Mouse (Mus musculus): ENCODE data around the gene Atf7ip.

The Atf7ip gene

GRCm38 (mm10) chr6:136486801-136487553, 19.0 kb upstream of the Atf7ip start:
- no peak for DNase-seq (ENCODE audit: low spot score in 2 of 2)

- DNase-seq (ENCODE audit: low spot score in 2 of 2) = no peak
Measured at GRCm38 (mm10) chr6:136487554-136487950, 18.4 kb upstream of the Atf7ip start.

GRCm38 (mm10) chr6:136489899-136490298, 16.1 kb upstream of the Atf7ip start:
- no peak for DNase-seq (ENCODE audit: low spot score in 2 of 2)

GRCm38 (mm10) chr6:136490516-136491475, 15.2 kb upstream of the Atf7ip start:
- DNase-seq (ENCODE audit: low spot score in 2 of 2) = no peak

DNA sequence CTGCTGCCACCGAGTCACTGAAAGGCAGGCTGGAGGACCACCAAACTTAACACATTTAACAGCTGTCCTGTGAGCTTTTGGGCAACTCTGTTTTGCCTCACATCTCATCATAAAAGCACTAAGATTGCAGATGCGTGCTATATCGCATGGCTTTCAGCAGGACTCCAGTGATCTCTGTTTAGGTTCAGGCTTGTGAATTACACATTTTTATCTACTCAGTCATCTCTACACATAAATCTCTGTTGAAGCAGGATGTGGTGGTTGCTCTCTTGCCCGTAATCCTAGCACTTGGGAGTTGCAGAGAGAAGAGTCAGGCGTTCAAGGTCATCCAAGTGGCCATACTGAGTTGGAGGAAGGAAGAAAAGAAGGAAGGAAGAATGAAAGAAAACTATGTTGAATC, 14.3 kb upstream of the Atf7ip start:
- DNase-seq (ENCODE audit: low spot score in 2 of 2) = no peak

- DNase-seq (ENCODE audit: low spot score in 2 of 2) = no peak
Measured at GRCm38 (mm10) chr6:136492251-136492650, 13.7 kb upstream of the Atf7ip start.

DNA sequence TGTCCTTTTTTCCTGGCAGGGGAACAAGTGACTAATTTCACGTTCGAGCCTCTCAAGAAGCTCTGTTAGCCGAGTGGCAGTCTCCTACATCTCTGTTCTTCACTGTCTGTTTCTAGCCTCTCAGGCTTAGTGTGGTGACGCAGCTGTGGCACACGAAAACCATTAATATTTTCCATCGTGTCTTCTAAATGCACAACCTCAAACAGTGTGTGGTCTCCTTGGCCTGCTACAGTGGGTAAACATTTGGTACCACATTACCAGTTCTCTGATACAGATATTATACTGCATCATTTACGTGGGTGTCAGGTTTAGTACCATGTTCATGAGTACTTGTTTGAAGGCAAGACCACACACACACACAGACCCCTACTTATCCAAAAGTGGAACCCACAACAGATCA, 12.5 kb upstream of the Atf7ip start:
- no peak for DNase-seq (ENCODE audit: low spot score in 2 of 2)

DNA sequence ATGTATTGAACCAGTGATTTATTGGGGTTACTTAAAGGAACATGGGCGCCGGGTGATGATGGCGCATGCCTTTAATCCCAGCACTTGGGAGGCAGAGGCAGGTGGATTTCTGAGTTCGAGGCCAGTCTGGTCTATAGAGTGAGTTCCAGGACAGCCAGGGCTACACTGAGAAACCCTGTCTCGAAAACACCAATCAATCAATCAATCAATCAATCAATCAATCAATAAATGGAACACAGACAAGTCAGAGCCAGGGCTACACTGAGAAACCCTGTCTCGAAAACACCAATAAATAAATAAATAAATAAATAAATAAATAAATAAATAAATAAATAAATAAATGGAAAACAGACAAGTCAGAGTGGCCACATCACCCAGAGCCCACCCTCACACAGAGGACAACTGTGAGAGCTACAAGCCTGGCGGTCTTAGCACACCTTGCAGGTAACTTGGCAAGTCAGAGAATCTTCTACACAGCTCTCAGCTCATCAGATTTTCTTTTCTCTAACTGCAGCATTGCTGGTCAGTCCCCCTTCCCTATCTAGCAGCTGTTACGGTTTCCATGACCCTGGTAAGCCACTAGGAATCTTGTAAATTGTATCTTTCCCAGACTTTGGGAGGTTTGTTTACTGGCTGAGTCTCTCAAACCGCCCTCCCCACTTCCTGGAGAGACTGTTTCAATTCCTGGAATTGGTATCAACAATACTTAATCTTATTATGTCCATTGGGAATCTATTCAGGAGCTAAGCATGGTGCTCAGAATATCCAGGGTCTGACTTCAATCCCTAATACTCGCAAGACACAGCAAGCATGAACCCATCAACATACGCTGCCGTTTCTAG, 11.8 kb upstream of the Atf7ip start:
- DNase-seq (ENCODE audit: low spot score in 2 of 2) = no peak

GRCm38 (mm10) chr6:136495023-136495422, 10.9 kb upstream of the Atf7ip start:
- DNase-seq (ENCODE audit: low spot score in 2 of 2) = no peak

GRCm38 (mm10) chr6:136497744-136498143, 8.2 kb upstream of the Atf7ip start:
- DNase-seq (ENCODE audit: low spot score in 2 of 2) = no peak

DNA sequence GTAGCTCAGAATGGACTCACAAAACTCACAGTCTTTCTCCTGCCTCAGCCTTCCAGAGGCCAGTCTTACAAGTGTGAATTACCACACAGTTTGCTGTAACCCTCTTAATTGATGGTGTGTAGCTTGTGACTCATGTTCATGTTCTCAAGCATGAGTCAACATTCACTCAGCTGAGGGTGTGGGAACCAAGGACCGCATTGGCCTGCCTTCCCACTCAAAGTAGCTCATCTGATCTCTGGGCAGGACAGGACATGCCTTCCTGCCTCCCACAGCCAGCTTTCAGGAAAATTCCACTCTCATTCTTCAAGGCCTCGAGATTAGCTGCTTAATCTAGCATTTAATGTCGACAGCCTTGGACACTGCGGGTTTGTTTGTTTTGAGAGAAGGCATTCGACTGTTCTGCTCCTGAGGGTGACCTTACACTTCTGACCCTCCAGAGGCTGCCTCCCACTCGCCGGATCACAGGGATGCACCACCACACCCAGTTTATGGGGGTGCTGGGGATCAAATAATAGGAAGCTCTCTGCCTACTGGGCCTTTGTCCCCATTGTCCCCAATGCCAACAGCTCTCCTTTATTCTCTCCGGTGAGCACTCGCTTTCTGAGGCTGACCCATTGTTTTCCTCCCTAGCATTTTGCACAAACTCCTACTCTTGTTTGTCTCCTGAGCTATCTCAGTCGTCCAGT, 6.5 kb upstream of the Atf7ip start:
- DNase-seq (ENCODE audit: low spot score in 2 of 2) = no peak

- no peak for DNase-seq (ENCODE audit: low spot score in 2 of 2)
Measured at GRCm38 (mm10) chr6:136508652-136509051, 2.7 kb downstream of the Atf7ip start.

DNA sequence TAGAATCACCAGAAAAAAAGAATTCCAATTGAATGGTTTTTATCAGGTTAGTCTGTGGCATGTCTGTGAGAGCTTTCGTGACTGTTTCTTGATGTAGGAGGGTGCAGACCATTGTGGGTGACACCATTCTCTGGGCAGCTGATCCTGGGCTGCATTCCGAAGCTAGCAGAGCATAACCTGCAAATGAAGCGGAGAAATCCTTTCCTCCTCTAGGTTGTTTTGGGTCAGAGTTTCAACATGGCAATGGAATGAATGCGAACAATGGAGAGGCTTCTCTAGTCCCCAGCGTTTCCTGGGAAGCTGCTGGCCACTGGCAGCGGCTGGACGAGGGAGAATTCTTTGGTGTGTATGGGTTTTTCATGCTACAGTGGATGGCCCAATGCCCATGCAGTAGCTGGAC, 5.0 kb downstream of the Atf7ip start:
- no peak for DNase-seq (ENCODE audit: low spot score in 2 of 2)

GRCm38 (mm10) chr6:136512351-136512750, 6.4 kb downstream of the Atf7ip start:
- DNase-seq (ENCODE audit: low spot score in 2 of 2) = no peak

GRCm38 (mm10) chr6:136516626-136517025, 10.7 kb downstream of the Atf7ip start:
- no peak for DNase-seq (ENCODE audit: low spot score in 2 of 2)

- no peak for DNase-seq (ENCODE audit: low spot score in 2 of 2)
Measured at GRCm38 (mm10) chr6:136517221-136517620, 11.3 kb downstream of the Atf7ip start.

DNA sequence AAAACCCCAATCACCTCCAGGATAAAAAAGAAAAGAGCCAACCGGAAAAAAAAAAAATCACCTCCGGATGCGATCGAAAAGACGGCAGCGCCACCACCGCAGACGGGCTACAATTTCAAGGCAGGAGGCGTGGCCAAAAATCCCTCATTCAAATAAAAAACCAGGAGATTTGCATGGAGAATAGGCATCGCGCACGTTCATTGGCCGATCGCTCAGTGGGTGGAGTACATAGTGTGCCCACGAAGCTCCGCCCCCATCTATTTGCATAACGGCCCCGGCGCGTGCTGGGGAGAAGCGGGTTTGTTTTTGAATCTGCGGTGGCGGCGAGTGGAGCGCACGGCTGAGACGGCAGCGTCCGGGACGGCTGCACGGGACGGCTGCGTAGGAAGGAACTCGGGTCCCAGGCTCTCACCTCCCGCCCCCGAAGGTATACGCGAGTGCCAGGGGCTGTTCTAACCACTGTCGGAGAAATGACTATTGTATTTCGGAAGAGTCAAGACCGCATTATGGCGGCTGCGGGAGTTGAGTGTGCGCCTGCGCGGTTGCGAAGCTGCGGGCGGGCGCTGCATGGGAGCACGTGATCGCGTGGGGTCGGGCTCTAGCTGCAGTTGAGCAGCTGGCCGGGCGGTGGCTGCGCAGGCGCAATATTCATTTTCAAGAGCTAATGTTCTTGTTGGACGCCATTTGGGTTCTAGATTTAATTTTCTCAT, 12.7 kb downstream of the Atf7ip start:
- peak; percentile 85 to 93 for DNase-seq (ENCODE audit: low spot score in 2 of 2)

DNA sequence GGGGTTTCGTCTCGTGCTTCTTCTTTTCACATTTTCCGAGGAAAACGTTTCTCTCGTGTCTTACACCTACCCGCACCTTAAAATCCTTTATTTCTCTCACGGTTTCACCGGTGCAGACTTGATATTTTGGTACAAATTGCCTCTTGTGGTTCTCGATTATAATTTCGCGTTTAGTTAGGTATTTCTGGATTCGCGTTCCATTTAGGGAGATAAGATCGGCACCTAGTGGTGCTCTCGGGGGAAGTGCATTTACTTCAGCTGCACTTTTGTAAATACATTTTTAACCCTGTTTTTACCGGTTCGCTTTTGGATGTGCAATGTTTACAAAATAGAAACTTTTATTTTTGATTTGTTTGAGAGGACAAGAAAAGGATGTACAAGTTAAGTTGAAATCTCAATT, 13.3 kb downstream of the Atf7ip start:
- DNase-seq (ENCODE audit: low spot score in 2 of 2) = no peak

DNA sequence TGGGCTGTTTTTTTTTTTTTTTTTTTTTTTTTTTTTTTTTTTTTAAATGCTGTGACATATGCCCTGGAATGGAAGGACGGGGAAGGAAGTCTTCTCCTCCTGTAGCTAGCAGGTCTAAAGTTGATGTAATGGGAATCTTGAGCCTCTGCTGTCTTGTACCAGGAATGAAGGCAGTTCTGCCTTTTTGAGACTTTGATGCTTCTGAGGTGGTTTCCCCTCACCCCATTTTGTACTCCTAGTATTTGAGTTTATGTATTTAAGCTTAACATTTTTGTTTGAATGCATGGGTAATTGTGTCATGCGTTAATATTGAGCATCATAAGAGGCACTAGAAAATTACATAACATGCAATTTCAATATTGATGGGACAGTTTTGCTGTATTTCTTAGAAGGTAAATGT, 14.4 kb downstream of the Atf7ip start:
- DNase-seq (ENCODE audit: low spot score in 2 of 2) = no peak

DNA sequence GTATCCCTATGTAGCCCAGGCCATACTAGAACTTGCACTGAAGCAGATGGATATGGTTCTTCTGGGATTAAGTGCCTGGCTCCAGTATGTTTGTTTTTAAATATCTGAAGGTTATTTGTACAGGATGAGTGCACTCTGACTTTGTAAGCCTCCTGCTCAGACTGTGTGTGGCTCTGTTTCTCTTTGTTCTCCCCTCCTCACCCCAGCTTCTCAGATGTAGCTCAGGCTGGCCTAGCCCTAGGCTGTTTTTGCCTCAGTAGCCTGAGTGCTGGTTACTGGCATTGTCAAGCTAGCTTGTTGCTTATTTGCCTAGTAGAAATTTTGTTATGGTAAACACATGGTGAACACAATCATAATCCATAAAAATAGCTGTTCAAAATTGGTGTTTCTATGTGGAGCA, 15.7 kb downstream of the Atf7ip start:
- no peak for DNase-seq (ENCODE audit: low spot score in 2 of 2)

GRCm38 (mm10) chr6:136522658-136523057, 16.7 kb downstream of the Atf7ip start:
- no peak for DNase-seq (ENCODE audit: low spot score in 2 of 2)
